Mouse (Mus musculus): Measurements from ENCODE around the gene Klhl11.

DNA sequence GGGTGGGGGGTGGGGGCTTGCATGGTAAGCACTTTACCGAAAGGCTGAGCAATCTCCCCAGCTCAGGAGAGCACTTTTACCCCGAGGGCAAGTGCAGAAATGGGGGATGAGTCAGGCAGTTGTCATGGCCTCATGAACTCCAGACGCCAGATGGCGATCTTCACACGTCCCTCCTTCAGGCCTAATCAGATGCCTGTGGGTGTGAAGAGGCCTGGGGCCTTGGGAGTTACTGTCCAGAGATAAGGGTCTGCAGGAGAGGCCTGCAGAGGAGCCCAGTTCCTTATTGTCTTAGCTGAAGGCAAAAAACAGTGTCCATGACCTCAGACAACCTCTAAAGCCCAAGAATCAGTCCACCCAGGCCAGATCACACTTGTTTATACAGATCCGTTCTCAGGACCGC is 46.7 kb downstream of the Klhl11 start:
- TF ChIP-seq CTCF (IDR thresholded peaks at IDR 0.05; ENCODE audit: borderline replicate concordance, insufficient read depth, low read length): peak; percentile 81; the same call in 1 of the 2 replicates
- no peak for TF ChIP-seq POLR2A (IDR thresholded peaks at IDR 0.05; ENCODE audit: low read depth, low read length)

Data from embryonic fibroblast, embryonic 13.5 days (primary cell).